Mouse (Mus musculus) Patski (cell line): ENCODE data around the gene Gm11492. TPM values are rescaled to one million over a fixed set of nuclear protein-coding genes. Genes with fewer than 3 reads are reported as not detected.

Experiments
- ATAC-seq: fragments of 100-300 bp; one replicate; pipeline ENCODE4 v1.8.0; 2021
- CTCF ChIA-PET: fragments of 350-600 bp; sonication (Branson Sonifier 250); formaldehyde crosslinking; loops from one replicate; lab custom pipeline; 2022; ENCODE audit warnings: inconsistent platforms; lab: Charles Lee
- POLR2A ChIA-PET: fragments of 350-600 bp; sonication (Branson Sonifier 250); formaldehyde crosslinking; loops from one replicate; lab custom pipeline; 2022; ENCODE audit warnings: antibody characterized with exemption, inconsistent platforms; lab: Charles Lee
- DNase-seq: peaks from one replicate; pipeline ENCODE4 v3.0.0-alpha.2; 2011; ENCODE audit warnings: low read depth, low spot score
- H3K27me3 ChIP-seq: fragments of 371-371 bp; one replicate; pipeline ENCODE4 v1.5.1; 2021
- CTCF ChIP-seq: fragments of 100-300 bp; IDR thresholded peaks from one replicate; pipeline ENCODE4 v1.5.1; 2021
- in situ Hi-C: fragments of 300-500 bp; cut with MboI; formaldehyde crosslinking; loops from 3 replicates; pipeline ENCODE4 v1.11.1; 2018; ENCODE audit warnings: low pct_unique_long_range_greater_than_20kb, mixed read lengths
- polyA plus RNA-seq: library from polyadenylated mRNA; unstranded; gene quantifications from one replicate; pipeline ENCODE4 v1.2.3, GENCODE M21; 2021

Gm11492 gene
- polyA plus RNA-seq, 1 experiment from 2014 or later = not detected

DNA sequence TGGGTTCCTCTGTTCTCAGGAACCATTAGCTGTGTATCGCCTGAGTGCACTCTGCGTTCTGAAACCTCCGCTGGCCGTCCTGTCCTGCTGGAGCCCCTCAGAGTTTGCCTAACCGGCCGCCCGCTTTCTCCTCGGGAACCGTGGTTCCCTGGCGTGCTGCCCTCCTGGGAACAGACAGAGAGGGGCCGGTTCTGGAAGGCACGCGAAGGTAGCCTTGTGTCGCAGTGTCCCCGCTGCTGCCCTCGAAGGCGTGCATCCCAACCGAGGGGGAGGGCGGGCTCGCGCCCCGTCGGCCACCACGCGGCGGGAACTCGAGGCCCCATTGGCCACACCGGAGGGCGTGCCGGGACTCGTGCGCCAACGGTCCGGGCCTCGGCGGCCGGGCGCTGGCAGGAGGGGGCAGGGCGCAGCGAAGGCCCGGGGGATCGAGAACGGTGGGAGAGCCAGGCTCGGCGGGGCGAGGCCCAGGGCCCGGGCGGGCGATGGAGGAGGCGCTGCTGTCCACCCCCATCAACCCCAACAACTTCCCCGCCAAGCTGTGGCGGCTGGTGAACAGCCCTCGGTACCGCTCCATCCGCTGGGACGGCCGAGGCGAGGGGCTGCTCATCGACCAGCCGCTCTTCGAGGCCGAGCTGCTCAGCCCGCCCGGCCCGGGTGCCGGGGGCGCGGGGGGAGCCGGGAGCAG, 50.5 kb downstream of the Gm11492 start, which contains the start of gene Hsf5:
TSS of gene Hsf5 (plus strand) at position 375 of the 685 bp plus-strand sequence.
- ChIA-PET CTCF (interaction anchor here (1.3 kb wide), 1 partner anchor 16 kb away, joined by 3 read pairs; no protein-coding TSS in a partner anchor), POLR2A (no interaction called here)
- no peak for TF ChIP-seq CTCF
- in situ Hi-C loops = no loop called here
- no peak for ATAC-seq
- H3K27me3 ChIP-seq = no peaks in the 10 kb centered on the region
- no peak for DNase-seq

- ATAC-seq (no peak), DNase-seq (no peak)
- POLR2A ChIA-PET = no interaction called here
- TF ChIP-seq CTCF = no peak
- no peaks in the 10 kb centered on the region for H3K27me3 ChIP-seq
- in situ Hi-C loops = no loop called here
- CTCF ChIA-PET = no interaction called here
Measured at GRCm38 (mm10) chr11:87617606-87618005, 51.2 kb downstream of the Gm11492 start.

Other genes with a start within 250 kb of the Gm11492 start
- gene Ppm1e, start 207.6 kb upstream of the Gm11492 start, polyA plus RNA-seq = 0.35 TPM
- 7.6 TPM for gene Rad51c, start 161.7 kb upstream of the Gm11492 start, polyA plus RNA-seq
- gene Tex14, start 161.6 kb upstream of the Gm11492 start, polyA plus RNA-seq = 0.24 TPM
- 458 TPM for gene Sept4, start 2.2 kb downstream of the Gm11492 start, polyA plus RNA-seq
- 53.2 TPM for gene Mtmr4, start 25.5 kb downstream of the Gm11492 start, polyA plus RNA-seq
- 0.04 TPM for gene Hsf5, start 50.5 kb downstream of the Gm11492 start, polyA plus RNA-seq
- 6.0 TPM for gene Rnf43, start 96.1 kb downstream of the Gm11492 start, polyA plus RNA-seq
- gene Supt4a, start 170.9 kb downstream of the Gm11492 start, polyA plus RNA-seq = 99.6 TPM
- 9.5 TPM for gene Tspoap1, start 193.9 kb downstream of the Gm11492 start, polyA plus RNA-seq
- gene Mpo, start 226.9 kb downstream of the Gm11492 start, polyA plus RNA-seq = not detected